Mouse (Mus musculus) hindbrain, postnatal 0 days (tissue): Measurements from ENCODE around the gene March9. TPM values are rescaled to one million over a fixed set of nuclear protein-coding genes. Genes with fewer than 3 reads are reported as not detected.

Source experiments
- ATAC-seq: fragments of 200-750 bp; cut with Nextera tagmentation; 2 replicates; pipeline ENCODE4 v1.8.0; 2017; ENCODE audit warnings: mild to moderate bottlenecking, moderate TSS enrichment, moderate library complexity
- DNase-seq: peaks from one replicate; pipeline ENCODE4 v3.0.0-alpha.2; 2015; ENCODE audit warnings: low spot score
- H3K27ac ChIP-seq: fragments of 300-500 bp; sonication (generic); 2 replicates; pipeline ENCODE4 v1.5.1; 2014; ENCODE audit warnings: mild to moderate bottlenecking
- H3K27me3 ChIP-seq: fragments of 300-500 bp; sonication (generic); 2 replicates; pipeline ENCODE4 v1.6.1; 2014; ENCODE audit warnings: low read length, mixed read lengths; ENCODE audit not compliant: insufficient read depth
- H3K36me3 ChIP-seq: fragments of 300-500 bp; sonication (generic); 2 replicates; pipeline ENCODE4 v1.6.1; 2014; ENCODE audit warnings: low read length, mixed read lengths; ENCODE audit not compliant: insufficient read depth
- H3K4me1 ChIP-seq: fragments of 300-500 bp; sonication (generic); 2 replicates; pipeline ENCODE4 v1.6.1; 2014; ENCODE audit warnings: antibody characterized with exemption, low read length, mixed read lengths; ENCODE audit not compliant: insufficient read depth
- H3K4me2 ChIP-seq: fragments of 300-500 bp; sonication (generic); 2 replicates; pipeline ENCODE4 v1.6.1; 2014; ENCODE audit warnings: low read depth, mild to moderate bottlenecking, low read length, moderate library complexity, mixed read lengths
- H3K4me3 ChIP-seq: fragments of 300-500 bp; sonication (generic); 2 replicates; pipeline ENCODE4 v1.5.1; 2014; ENCODE audit warnings: low read length
- H3K9ac ChIP-seq: fragments of 300-500 bp; sonication (generic); replicated peaks from 2 replicates; pipeline ENCODE4 v1.6.1; 2014; ENCODE audit warnings: mild to moderate bottlenecking, low read length, moderate library complexity, mixed read lengths
- H3K9me3 ChIP-seq: fragments of 300-500 bp; sonication (generic); 2 replicates; pipeline ENCODE4 v1.6.1; 2016; ENCODE audit warnings: low read length, mixed read lengths
- CTCF ChIP-seq: IDR thresholded peaks from 2 replicates; pipeline ENCODE4 v1.5.1; 2016; ENCODE audit warnings: antibody characterized with exemption, control low read depth, low read depth
- WGBS: fragments of 180-500 bp; shearing (Covaris S2); extraction: QIAGEN DNeasy Blood & Tissue Kit; methylation state at CpG from one replicate; pipeline ENCODE4 v1.1.7; 2014; 5-methylcytosine and 5-hydroxymethylcytosine counted together
- polyA plus RNA-seq: library from polyadenylated mRNA; unstranded; fragments of >200 nt; fragmentation: Nextera tagmentation; extraction: Ambion mirVana; gene quantifications from 2 replicates; pipeline ENCODE4 v1.2.1, GENCODE M21; 2015
- total RNA-seq: library from RNA; depleted of rRNA; stranded (reverse); fragments of >200 nt; gene quantifications from 2 replicates; pipeline ENCODE4 v1.2.3, GENCODE M21; 2014; rRNA removed

Gene March9
- total RNA-seq: 78.3 and 80.1 TPM in 2 replicates
- 6.7 and 7.0 TPM in 2 replicates for polyA plus RNA-seq

GRCm38 (mm10) chr10:127059968-127060916 lies at the start of gene March9:
March9 (minus strand) TSS chr10:127060184.
- H3K4me1 ChIP-seq: peaks cover 12% of the 10 kb centered on the region; the same call in 1 of the 2 replicates
- WGBS: 1% methylated on average over 68 of the region's 72 CpGs
- no peaks in the 10 kb centered on the region for H3K27me3 ChIP-seq
- peak within 1 kb of the TSS; percentile 92 for H3K27ac ChIP-seq
- ATAC-seq: peak; percentile 41
- peaks cover 28% of the 10 kb centered on the region for H3K36me3 ChIP-seq
- peak within 1 kb of the TSS; percentile 88 for H3K4me2 ChIP-seq
- no peaks in the 10 kb centered on the region for H3K9me3 ChIP-seq
- peak; percentile 93 for DNase-seq
- H3K9ac ChIP-seq: peak within 1 kb of the TSS; percentile 93
- peak within 1 kb of the TSS; percentile 86 for H3K4me3 ChIP-seq
- no peak for TF ChIP-seq CTCF

GRCm38 (mm10) chr10:127108262-127108583 lies 48.2 kb upstream of the March9 start:
- ATAC-seq (no peak), DNase-seq (no peak)
- no peak overlapping the region for H3K9ac ChIP-seq
- 78% methylated on average over 3 of the region's 3 CpGs for WGBS
- H3K4me3 ChIP-seq: no peak overlapping the region
- H3K27me3 ChIP-seq: no peaks in the 10 kb centered on the region
- H3K4me2 ChIP-seq: no peak overlapping the region
- H3K27ac ChIP-seq: no peak overlapping the region
- TF ChIP-seq CTCF: no peak
- H3K4me1 ChIP-seq: no peaks in the 10 kb centered on the region
- peaks cover 34% of the 10 kb centered on the region for H3K36me3 ChIP-seq
- H3K9me3 ChIP-seq: no peaks in the 10 kb centered on the region

DNA sequence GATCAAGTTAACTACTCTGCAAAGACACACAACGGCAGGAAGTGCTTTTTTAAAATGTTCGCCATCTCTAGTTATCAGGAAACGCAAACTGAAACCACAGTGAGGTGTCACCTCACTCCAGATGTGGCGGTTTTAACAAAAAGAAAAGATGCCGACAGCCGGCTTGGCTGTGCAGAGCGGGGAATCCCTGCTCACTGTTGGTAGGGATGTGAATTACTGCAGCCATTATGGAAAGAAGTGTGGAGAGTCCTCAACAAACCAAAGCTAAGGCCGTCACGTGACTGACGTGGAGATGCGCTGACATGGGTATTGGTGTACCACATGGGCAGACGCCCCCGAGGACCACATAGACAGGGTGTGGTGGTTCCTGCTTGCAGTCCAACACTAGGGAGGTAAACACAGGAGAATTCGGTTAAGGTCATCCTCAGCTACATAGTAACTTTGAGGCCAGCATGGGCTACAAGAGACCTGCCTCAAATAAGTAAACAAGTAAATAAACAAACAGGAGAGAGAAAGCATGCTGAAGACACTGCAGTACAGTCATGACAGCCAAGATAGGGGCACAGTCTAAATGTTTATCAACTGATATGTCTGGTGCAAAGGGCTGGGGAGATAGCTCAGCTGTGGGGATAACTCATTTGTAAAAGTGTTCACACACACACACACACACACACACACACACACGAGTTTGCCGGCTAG lies 47.7 kb upstream of the March9 start:
- no peak overlapping the region for H3K9ac ChIP-seq
- peaks cover 28% of the 10 kb centered on the region for H3K36me3 ChIP-seq
- H3K9me3 ChIP-seq: no peaks in the 10 kb centered on the region
- H3K4me1 ChIP-seq: no peaks in the 10 kb centered on the region
- TF ChIP-seq CTCF: no peak
- H3K27ac ChIP-seq: no peak overlapping the region
- no peak overlapping the region for H3K4me3 ChIP-seq
- ATAC-seq: no peak
- H3K27me3 ChIP-seq: no peaks in the 10 kb centered on the region
- no peak for DNase-seq
- H3K4me2 ChIP-seq: no peak overlapping the region
- WGBS: 91% methylated on average over 16 of the region's 16 CpGs

- Histone ChIP-seq H3K9ac (no peak overlapping the region), H3K4me3 (no peak overlapping the region), H3K27me3 (no peaks in the 10 kb centered on the region), H3K27ac (no peak overlapping the region), H3K36me3 (peaks cover 19% of the 10 kb centered on the region), H3K9me3 (no peaks in the 10 kb centered on the region), H3K4me1 (no peaks in the 10 kb centered on the region), H3K4me2 (no peak overlapping the region)
- DNase-seq (no peak), ATAC-seq (no peak)
- TF ChIP-seq CTCF: no peak
- WGBS: 86% methylated on average over 7 of the region's 7 CpGs
These were observed 43.6 kb upstream of the March9 start for GRCm38 (mm10) chr10:127103631-127104030.

- Histone ChIP-seq H3K36me3 (peaks cover 31% of the 10 kb centered on the region), H3K9ac (no peak overlapping the region), H3K9me3 (no peaks in the 10 kb centered on the region), H3K27me3 (no peaks in the 10 kb centered on the region), H3K4me1 (no peaks in the 10 kb centered on the region), H3K27ac (no peak overlapping the region), H3K4me2 (no peak overlapping the region), H3K4me3 (no peak overlapping the region)
- no peak for TF ChIP-seq CTCF
- WGBS: 87% methylated on average over 6 of the region's 6 CpGs
- DNase-seq (no peak), ATAC-seq (no peak)
These were observed 41.2 kb upstream of the March9 start for GRCm38 (mm10) chr10:127101151-127101550.

- ATAC-seq (no peak), DNase-seq (no peak)
- no peak overlapping the region for H3K27ac ChIP-seq
- H3K4me2 ChIP-seq: no peak overlapping the region
- peaks cover 31% of the 10 kb centered on the region for H3K36me3 ChIP-seq
- no peaks in the 10 kb centered on the region for H3K4me1 ChIP-seq
- WGBS: 91% methylated on average over 8 of the region's 8 CpGs
- no peaks in the 10 kb centered on the region for H3K27me3 ChIP-seq
- no peak overlapping the region for H3K4me3 ChIP-seq
- TF ChIP-seq CTCF: no peak
- no peaks in the 10 kb centered on the region for H3K9me3 ChIP-seq
- no peak overlapping the region for H3K9ac ChIP-seq
These were observed 40.4 kb upstream of the March9 start for GRCm38 (mm10) chr10:127100414-127100813.
